Comparison of ENCODE assay signal across 8 mouse cellular contexts in the genomic region with DNA sequence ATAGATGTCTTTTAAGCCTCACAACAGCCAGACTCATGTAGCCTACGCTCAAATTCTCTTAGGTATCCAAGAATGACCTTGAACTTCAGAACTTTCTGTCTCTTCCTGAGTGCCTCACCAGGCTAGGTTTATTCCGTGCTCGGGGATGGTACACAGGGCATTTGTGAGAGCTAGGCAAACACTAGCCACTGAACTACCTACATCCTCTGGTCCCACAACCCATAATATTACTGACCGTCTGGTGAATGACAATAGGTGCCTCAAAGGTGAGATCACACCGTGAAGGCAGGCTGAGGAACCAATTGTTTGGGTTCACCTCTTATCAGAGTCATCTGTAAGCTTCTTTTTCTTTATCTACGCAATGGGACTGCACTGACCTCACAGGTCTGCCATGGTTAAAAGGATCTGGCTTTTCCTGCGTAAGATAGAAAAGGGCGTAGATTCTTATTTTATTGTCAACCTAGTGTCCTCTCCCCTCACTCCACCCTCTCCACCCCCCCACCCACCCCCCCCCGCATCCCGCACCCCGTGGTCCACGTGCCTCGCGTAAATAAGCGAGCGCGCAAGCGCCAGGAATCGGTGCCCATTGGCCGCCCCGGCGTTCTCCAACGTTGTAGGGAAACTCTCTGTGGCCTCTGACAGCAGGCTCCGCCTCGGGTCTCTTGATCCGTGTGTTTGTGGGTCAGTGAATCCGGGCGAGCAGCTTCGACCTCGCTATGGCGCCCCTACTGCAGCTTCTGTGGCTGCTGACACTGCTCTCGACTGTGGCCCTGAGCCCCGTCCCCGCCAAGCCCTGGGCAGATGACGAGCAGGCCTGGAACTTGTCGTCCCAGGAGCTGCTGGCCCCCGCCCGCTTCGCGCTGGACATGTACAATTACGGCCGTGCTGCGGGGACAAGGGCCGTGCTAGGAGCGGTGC. TPM values are rescaled to one million over a fixed set of nuclear protein-coding genes. Genes with fewer than 3 reads are reported as not detected.
DNase-seq lines count a peak whose midpoint lies in the region; ATAC-seq lines count a peak whose summit lies in the region.

Gene Ctsf (plus strand): TSS at position 579 of the 918 bp plus-strand sequence.

- 3% methylated on average over 45 of the region's 45 CpGs for whole genome bisulfite sequencing in hindbrain, embryonic 15.5 days

- H3K27me3 ChIP-seq in hindbrain, embryonic 15.5 days = no peaks in the 10 kb centered on the region

- DNase-seq in adrenal gland, postnatal 10 days = peak; percentile 96
- peak; percentile 92 for DNase-seq in embryo, embryonic 10.5 days (ENCODE audit: low spot score)
- peak; percentile 86 to 95 for DNase-seq in gastrocnemius, adult 8-10 months (ENCODE audit: low spot score in 2 of 2)
- peak; percentile 90 to 91 for DNase-seq in layer of hippocampus, postnatal 36 days
- peak; percentile 90 for DNase-seq in lung, postnatal 10 days
- DNase-seq in retina, postnatal 1 day = peak; percentile 96
- DNase-seq in urinary bladder, postnatal 36 days (ENCODE audit: low spot score in 2 of 2) = peak; percentile 75 to 90

- H3K9me3 ChIP-seq in hindbrain, embryonic 15.5 days = no peaks in the 10 kb centered on the region

- peak; percentile 94 for ATAC-seq in hindbrain, embryonic 15.5 days (ENCODE audit: low FRiP score, low read depth)

- peak within 1 kb of the TSS; percentile 54 for H3K4me3 ChIP-seq in hindbrain, embryonic 15.5 days

- H3K4me1 ChIP-seq in hindbrain, embryonic 15.5 days (replicated peaks) = peaks cover 16% of the 10 kb centered on the region

- peak within 1 kb of the TSS; percentile 16; the same call in 1 of the 2 replicates for H3K27ac ChIP-seq in hindbrain, embryonic 15.5 days (replicated peaks)

- peak within 1 kb of the TSS; percentile 66 for H3K9ac ChIP-seq in hindbrain, embryonic 15.5 days

- H3K4me2 ChIP-seq in hindbrain, embryonic 15.5 days = peak within 1 kb of the TSS; percentile 81

- H3K36me3 ChIP-seq in hindbrain, embryonic 15.5 days = peaks cover 12% of the 10 kb centered on the region; the same call in 1 of the 2 replicates

RNA-seq across cellular contexts. Expression of gene Ctsf, which starts in this region (rescaled TPM):
- total RNA-seq in adrenal gland, postnatal 10 days (2021) = 100 to 1,000 TPM; 205 to 216 TPM
- total RNA-seq in gastrocnemius, adult 8-10 months (2022) = 10 to 100 TPM; 26.2 to 36.7 (median 31.9) TPM
- polyA plus RNA-seq in hindbrain, embryonic 15.5 days (2015; fragmentation: Nextera tagmentation; extraction: Ambion mirVana) = 76.5 and 78.7 TPM in 2 replicates
- total RNA-seq in layer of hippocampus, postnatal 36 days (2021) = 100 to 1,000 TPM; 102 to 112 TPM

Comparison
In these comparisons a context has a peak if more than half of its experiments do, and no peak if none do; other contexts are left out.
1. Peak in every context shown above with its lines: DNase-seq, ATAC-seq, H3K4me3 ChIP-seq and H3K27ac ChIP-seq.